Mouse (Mus musculus) left cerebral cortex, adult 8-10 months (tissue): ENCODE measurements around the gene Mtx1. TPM values are rescaled to one million over a fixed set of nuclear protein-coding genes. Genes with fewer than 3 reads are reported as not detected.

Source experiments
- DNase-seq, 2 experiments: peaks; one replicate each; pipeline ENCODE4 v3.0.0; 2022; ENCODE audit warnings: low spot score in 2 of 2
- total RNA-seq, 4 experiments: library from RNA; stranded (reverse); gene quantifications; 2 replicates each; pipeline ENCODE4 v1.2.4; 2022

Mtx1 gene
- total RNA-seq, 4 experiments from 2014 or later: 95.4 to 105 (median 99.8) TPM

GRCm38 (mm10) chr3:89214681-89215411, 12.0 kb downstream of the Mtx1 start, which contains the start of gene Thbs3:
Thbs3 (plus strand) TSS chr3:89215180.
- DNase-seq: peak in 1 of 2 experiments; percentile 8

- DNase-seq: peak; percentile 78 to 89
Measured at GRCm38 (mm10) chr3:89213803-89214530, 12.9 kb downstream of the Mtx1 start.

GRCm38 (mm10) chr3:89210731-89211130, 16.2 kb downstream of the Mtx1 start:
- no peak for DNase-seq

GRCm38 (mm10) chr3:89210162-89210561, 16.7 kb downstream of the Mtx1 start:
- DNase-seq: no peak

GRCm38 (mm10) chr3:89209731-89210130, 17.2 kb downstream of the Mtx1 start:
- no peak for DNase-seq

- no peak for DNase-seq
Measured at GRCm38 (mm10) chr3:89208736-89209135, 18.2 kb downstream of the Mtx1 start.

GRCm38 (mm10) chr3:89208075-89208657, 18.7 kb downstream of the Mtx1 start:
- no peak for DNase-seq

- no peak for DNase-seq
Measured at GRCm38 (mm10) chr3:89206695-89207094, 20.2 kb downstream of the Mtx1 start.

GRCm38 (mm10) chr3:89206079-89206478, 20.8 kb downstream of the Mtx1 start:
- DNase-seq: no peak

- no peak for DNase-seq
Measured at GRCm38 (mm10) chr3:89203142-89203514, 23.8 kb downstream of the Mtx1 start.

- peak; percentile 76 to 85 for DNase-seq
Measured at GRCm38 (mm10) chr3:89202253-89203141, 24.4 kb downstream of the Mtx1 start, which contains the start of gene Gba. Gba (plus strand) TSS chr3:89202928.

- no peak for DNase-seq
Measured at GRCm38 (mm10) chr3:89199839-89200238, 27.0 kb downstream of the Mtx1 start.

GRCm38 (mm10) chr3:89195979-89196877, 30.7 kb downstream of the Mtx1 start:
- peak in 1 of 2 experiments; percentile 86 for DNase-seq

GRCm38 (mm10) chr3:89193853-89194252, 33.0 kb downstream of the Mtx1 start:
- DNase-seq: no peak

GRCm38 (mm10) chr3:89193351-89193750, 33.5 kb downstream of the Mtx1 start:
- no peak for DNase-seq

- no peak for DNase-seq
Measured at GRCm38 (mm10) chr3:89190436-89190835, 36.5 kb downstream of the Mtx1 start.

- DNase-seq: no peak
Measured at GRCm38 (mm10) chr3:89188478-89188875, 38.4 kb downstream of the Mtx1 start.

GRCm38 (mm10) chr3:89187690-89188477, 39.0 kb downstream of the Mtx1 start:
- no peak for DNase-seq

GRCm38 (mm10) chr3:89187197-89187596, 39.7 kb downstream of the Mtx1 start:
- no peak for DNase-seq
